Mouse (Mus musculus) ES-E14 (cell line): ENCODE results near the gene Oxtr.

ENCODE experiments used
- MAFK ChIP-seq: IDR thresholded peaks from 2 replicates; pipeline ENCODE4 v1.6.1; 2014; ENCODE audit warnings: mild to moderate bottlenecking, low read depth, low read length, inconsistent platforms; ENCODE audit not compliant: insufficient read depth
- ZNF384 ChIP-seq: IDR thresholded peaks from 2 replicates; pipeline ENCODE4 v1.6.1; 2012; ENCODE audit warnings: low read depth, low read length, inconsistent platforms

- TF ChIP-seq ZNF384 (no peak), MAFK (no peak)
Measured at GRCm38 (mm10) chr6:112426018-112426732, 63.6 kb downstream of the Oxtr start.
